ENCODE assay signal across 8 mouse cellular contexts in genomic region chr11:79093986-79094695, GRCm38 (mm10). TPM values are rescaled to one million over a fixed set of nuclear protein-coding genes. Genes with fewer than 3 reads are reported as not detected.
A peak's percentile ranks its signal among the peaks of the same experiment; 100 is the strongest.
DNase-seq lines count a peak whose midpoint lies in the region; ATAC-seq and TF ChIP-seq lines count a peak whose summit lies in the region.

No protein-coding gene starts in this region.

- WGBS in forebrain, embryonic 10.5 days: 87% methylated on average over 10 of the region's 10 CpGs
- WGBS in forebrain, embryonic 11.5 days: 87% methylated on average over 10 of the region's 10 CpGs
- WGBS in bone marrow, adult 2 months: 68% methylated on average over 10 of the region's 10 CpGs
- WGBS in intestine, embryonic 15.5 days: 75% methylated on average over 10 of the region's 10 CpGs

- no peaks in the 10 kb centered on the region for H3K36me3 ChIP-seq in forebrain, embryonic 10.5 days (replicated peaks)
- H3K36me3 ChIP-seq in forebrain, embryonic 11.5 days (ENCODE audit: control insufficient read depth, insufficient read depth, low read length): no peaks in the 10 kb centered on the region
- H3K36me3 ChIP-seq in intestine, embryonic 15.5 days: no peaks in the 10 kb centered on the region

- TF ChIP-seq POLR2A in bone marrow, adult 2 months (IDR thresholded peaks at IDR 0.05; ENCODE audit: borderline replicate concordance, control insufficient read depth, low read depth, low read length): no peak

- no peak for ATAC-seq in forebrain, embryonic 11.5 days (replicated peaks; ENCODE audit: low FRiP score)
- no peak for ATAC-seq in intestine, embryonic 15.5 days

- H3K4me2 ChIP-seq in forebrain, embryonic 11.5 days (ENCODE audit: low read depth, low read length, severe bottlenecking): no peak overlapping the region
- no peak overlapping the region for H3K4me2 ChIP-seq in intestine, embryonic 15.5 days (replicated peaks)

- TF ChIP-seq CTCF in layer of hippocampus, adult 2 months (conservative IDR thresholded peaks at IDR 0.05): no peak
- TF ChIP-seq CTCF in bone marrow, adult 2 months (IDR thresholded peaks at IDR 0.05; ENCODE audit: control insufficient read depth, insufficient read depth, low read length): no peak

- H3K9ac ChIP-seq in forebrain, embryonic 11.5 days (ENCODE audit: low read length): no peak overlapping the region
- H3K9ac ChIP-seq in intestine, embryonic 15.5 days: no peak overlapping the region

- DNase-seq in forebrain, embryonic 10.5 days (ENCODE audit: extremely low spot score, low spot score): no peak
- no peak for DNase-seq in forebrain, embryonic 11.5 days (ENCODE audit: low spot score)
- DNase-seq in layer of hippocampus, adult 2 months (ENCODE audit: low spot score in 2 of 2): no peak
- DNase-seq in layer of hippocampus, adult 18-20 months (ENCODE audit: low spot score in 2 of 2): no peak
- DNase-seq in right cerebral cortex, adult 2 months (ENCODE audit: low spot score in 2 of 2): no peak
- no peak for DNase-seq in ovary, postnatal 36 days (ENCODE audit: low spot score)

- peak overlapping the region; percentile 90 for H3K27ac ChIP-seq in forebrain, embryonic 10.5 days
- no peak overlapping the region for H3K27ac ChIP-seq in forebrain, embryonic 11.5 days (ENCODE audit: low read depth, low read length)
- H3K27ac ChIP-seq in layer of hippocampus, adult 2 months: peak overlapping the region; percentile 95
- H3K27ac ChIP-seq in bone marrow, adult 2 months (ENCODE audit: control insufficient read depth, insufficient read depth, low read depth, low read length, poor library complexity): peak overlapping the region; percentile 12; the same call in 1 of the 2 replicates
- H3K27ac ChIP-seq in intestine, embryonic 15.5 days: peak overlapping the region; percentile 83

- no peaks in the 10 kb centered on the region for H3K9me3 ChIP-seq in forebrain, embryonic 10.5 days
- H3K9me3 ChIP-seq in forebrain, embryonic 11.5 days (ENCODE audit: control insufficient read depth, low read length): no peaks in the 10 kb centered on the region
- H3K9me3 ChIP-seq in intestine, embryonic 15.5 days: no peaks in the 10 kb centered on the region

- H3K4me1 ChIP-seq in forebrain, embryonic 10.5 days: peaks cover 82% of the 10 kb centered on the region
- H3K4me1 ChIP-seq in forebrain, embryonic 11.5 days (replicated peaks; ENCODE audit: control insufficient read depth, insufficient read depth, low read length): peaks cover 16% of the 10 kb centered on the region
- H3K4me1 ChIP-seq in bone marrow, adult 2 months (ENCODE audit: control insufficient read depth, insufficient read depth, low read length): peaks cover 11% of the 10 kb centered on the region
- H3K4me1 ChIP-seq in intestine, embryonic 15.5 days (replicated peaks): peaks cover 53% of the 10 kb centered on the region

- no peak overlapping the region for H3K4me3 ChIP-seq in forebrain, embryonic 10.5 days
- H3K4me3 ChIP-seq in forebrain, embryonic 11.5 days (ENCODE audit: low read depth, low read length): no peak overlapping the region
- H3K4me3 ChIP-seq in layer of hippocampus, adult 2 months: no peak overlapping the region
- H3K4me3 ChIP-seq in bone marrow, adult 2 months (replicated peaks; ENCODE audit: control insufficient read depth, low read depth, low read length): no peak overlapping the region
- no peak overlapping the region for H3K4me3 ChIP-seq in intestine, embryonic 15.5 days (replicated peaks)

- no peaks in the 10 kb centered on the region for H3K27me3 ChIP-seq in forebrain, embryonic 10.5 days (ENCODE audit: poor library complexity, severe bottlenecking)
- H3K27me3 ChIP-seq in forebrain, embryonic 11.5 days (ENCODE audit: control insufficient read depth, insufficient read depth, low read length): no peaks in the 10 kb centered on the region
- H3K27me3 ChIP-seq in intestine, embryonic 15.5 days (replicated peaks): no peaks in the 10 kb centered on the region

RNA-seq across cellular contexts. Expression of gene Ksr1, which starts 52.1 kb away (rescaled TPM):
- polyA plus RNA-seq in forebrain, embryonic 10.5 days (2016; fragmentation: Nextera tagmentation; extraction: Ambion mirVana): 1.9 and 2.8 TPM in 2 replicates
- 5.2 and 7.2 TPM in 2 replicates for polyA plus RNA-seq in forebrain, embryonic 11.5 days (2014; fragmentation: Nextera tagmentation; extraction: Ambion mirVana)
- 100 to 1,000 TPM; 230 to 231 TPM for total RNA-seq in layer of hippocampus, adult 2 months (2021)
- total RNA-seq in layer of hippocampus, adult 18-20 months (2021): 100 to 1,000 TPM; 213 to 230 TPM
- polyA plus RNA-seq in bone marrow, adult 2 months (2011; ENCODE audit: insufficient read depth, insufficient read length, low replicate concordance, missing spikeins): 6.4 and 18.2 TPM in 2 replicates
- 3.5 and 4.4 TPM in 2 replicates for polyA plus RNA-seq in intestine, embryonic 15.5 days (2015; fragmentation: Nextera tagmentation; extraction: Ambion mirVana)
